Mouse (Mus musculus) lung, embryonic 14.5 days (tissue): Measurements from ENCODE around the gene Hic1. TPM values are rescaled to one million over a fixed set of nuclear protein-coding genes. Genes with fewer than 3 reads are reported as not detected.

Source experiments
- ATAC-seq: fragments of 200-750 bp; cut with Nextera tagmentation; 2 replicates; pipeline ENCODE4 v1.8.0; 2017; ENCODE audit warnings: mild to moderate bottlenecking, moderate TSS enrichment, moderate library complexity; ENCODE audit not compliant: insufficient read depth
- DNase-seq: peaks from one replicate; pipeline ENCODE4 v3.0.0-alpha.2; 2015
- H3K27ac ChIP-seq: fragments of 300-500 bp; sonication (generic); 2 replicates; pipeline ENCODE4 v1.5.1; 2014; ENCODE audit warnings: low read depth, mild to moderate bottlenecking, moderate library complexity
- H3K27me3 ChIP-seq: fragments of 300-500 bp; sonication (generic); 2 replicates; pipeline ENCODE4 v1.6.1; 2014; ENCODE audit warnings: low read length, control low read depth; ENCODE audit not compliant: insufficient read depth
- H3K36me3 ChIP-seq: fragments of 300-500 bp; sonication (generic); 2 replicates; pipeline ENCODE4 v1.6.1; 2014; ENCODE audit warnings: control low read depth; ENCODE audit not compliant: insufficient read depth
- H3K4me1 ChIP-seq: fragments of 300-500 bp; sonication (generic); 2 replicates; pipeline ENCODE4 v1.6.1; 2014; ENCODE audit warnings: antibody characterized with exemption, control low read depth; ENCODE audit not compliant: insufficient read depth
- H3K4me2 ChIP-seq: fragments of 300-500 bp; sonication (generic); 2 replicates; pipeline ENCODE4 v1.6.1; 2014; ENCODE audit warnings: mild to moderate bottlenecking
- H3K4me3 ChIP-seq: fragments of 300-500 bp; sonication (generic); 2 replicates; pipeline ENCODE4 v1.5.1; 2014; ENCODE audit warnings: low read depth, low read length
- H3K9ac ChIP-seq: fragments of 300-500 bp; sonication (generic); 2 replicates; pipeline ENCODE4 v1.6.1; 2014
- H3K9me3 ChIP-seq: fragments of 300-500 bp; sonication (generic); 2 replicates; pipeline ENCODE4 v1.6.1; 2016; ENCODE audit warnings: low read depth, low read length, control low read depth
- CTCF ChIP-seq: IDR thresholded peaks from 2 replicates; pipeline ENCODE4 v1.5.1; 2016; ENCODE audit warnings: antibody characterized with exemption, low read depth
- whole genome bisulfite sequencing: fragments of 180-500 bp; shearing (Covaris S2); extraction: QIAGEN DNeasy Blood & Tissue Kit; methylation state at CpG from one replicate; pipeline ENCODE4 v1.1.7; 2014; 5-methylcytosine and 5-hydroxymethylcytosine counted together
- polyA plus RNA-seq: library from polyadenylated mRNA; unstranded; fragments of >200 nt; fragmentation: Nextera tagmentation; extraction: Ambion mirVana; gene quantifications from 2 replicates; pipeline ENCODE4 v1.2.1, GENCODE M21; 2014

Gene Hic1
- polyA plus RNA-seq, result 14.0 and 15.6 TPM in 2 replicates

GRCm38 (mm10) chr11:75169405-75170080, at the start of gene Hic1:
Hic1 (minus strand) TSS chr11:75169519.
- 2% methylated on average over 23 of the region's 23 CpGs for WGBS
- Histone ChIP-seq H3K4me3 (peak within 1 kb of the TSS; percentile 77), H3K36me3 (peaks cover 32% of the 10 kb centered on the region), H3K27me3 (peaks cover 79% of the 10 kb centered on the region), H3K4me1 (peaks cover 2% of the 10 kb centered on the region), H3K9ac (peak within 1 kb of the TSS; percentile 91), H3K4me2 (peak within 1 kb of the TSS; percentile 76), H3K9me3 (no peaks in the 10 kb centered on the region), H3K27ac (peak within 1 kb of the TSS; percentile 95)
- no peak for ATAC-seq
- peak; percentile 69 for DNase-seq
- TF ChIP-seq CTCF, result no peak

- DNase-seq, result no peak
- Histone ChIP-seq H3K9me3 (no peaks in the 10 kb centered on the region), H3K27ac (peak overlapping the region; percentile 58; the same call in 1 of the 2 replicates), H3K9ac (peak overlapping the region; percentile 36; the same call in 1 of the 2 replicates), H3K36me3 (no peaks in the 10 kb centered on the region), H3K27me3 (no peaks in the 10 kb centered on the region), H3K4me3 (peak overlapping the region; percentile 29), H3K4me2 (peak overlapping the region; percentile 63), H3K4me1 (peaks cover 12% of the 10 kb centered on the region)
- 20% methylated on average over 13 of the region's 13 CpGs for WGBS
- ATAC-seq, result peak; percentile 42; the same call in 1 of the 2 replicates
- no peak for TF ChIP-seq CTCF
These were observed 45.0 kb upstream of the Hic1 start for GRCm38 (mm10) chr11:75214081-75214950.

- ATAC-seq (peak; percentile 51), DNase-seq (peak; percentile 48)
- 6% methylated on average over 34 of the region's 35 CpGs for WGBS
- no peak for TF ChIP-seq CTCF
- Histone ChIP-seq H3K27me3 (no peaks in the 10 kb centered on the region), H3K27ac (peak overlapping the region; percentile 58), H3K4me2 (peak overlapping the region; percentile 63), H3K4me3 (peak overlapping the region; percentile 29), H3K9me3 (no peaks in the 10 kb centered on the region), H3K4me1 (peaks cover 12% of the 10 kb centered on the region), H3K36me3 (no peaks in the 10 kb centered on the region), H3K9ac (peak overlapping the region; percentile 36)
These were observed 44.2 kb upstream of the Hic1 start for GRCm38 (mm10) chr11:75213372-75214080.

GRCm38 (mm10) chr11:75212876-75213275, 43.6 kb upstream of the Hic1 start:
- no peak for DNase-seq
- no peaks in the 10 kb centered on the region for H3K36me3 ChIP-seq
- no peaks in the 10 kb centered on the region for H3K9me3 ChIP-seq
- no peak overlapping the region for H3K9ac ChIP-seq
- H3K4me2 ChIP-seq, result no peak overlapping the region
- ATAC-seq, result no peak
- no peak for TF ChIP-seq CTCF
- H3K27ac ChIP-seq, result peak overlapping the region; percentile 65; the same call in 1 of the 2 replicates
- H3K27me3 ChIP-seq, result no peaks in the 10 kb centered on the region
- peaks cover 12% of the 10 kb centered on the region for H3K4me1 ChIP-seq
- WGBS, result 60% methylated on average over 3 of the region's 3 CpGs
- no peak overlapping the region for H3K4me3 ChIP-seq

- H3K27ac ChIP-seq, result peak overlapping the region; percentile 65; the same call in 1 of the 2 replicates
- no peaks in the 10 kb centered on the region for H3K36me3 ChIP-seq
- H3K9me3 ChIP-seq, result no peaks in the 10 kb centered on the region
- no peak for TF ChIP-seq CTCF
- no peak for DNase-seq
- H3K4me1 ChIP-seq, result peaks cover 12% of the 10 kb centered on the region
- 0 out of 2 replicates have a peak, but pooled peaks have one; percentile 16 for ATAC-seq
- H3K9ac ChIP-seq, result no peak overlapping the region
- H3K4me3 ChIP-seq, result no peak overlapping the region
- WGBS, result 58% methylated on average over 8 of the region's 8 CpGs
- H3K27me3 ChIP-seq, result no peaks in the 10 kb centered on the region
- no peak overlapping the region for H3K4me2 ChIP-seq
These were observed 42.8 kb upstream of the Hic1 start for GRCm38 (mm10) chr11:75212031-75212667.

GRCm38 (mm10) chr11:75210755-75211154, 41.4 kb upstream of the Hic1 start:
- Histone ChIP-seq H3K9ac (no peak overlapping the region), H3K4me1 (peaks cover 12% of the 10 kb centered on the region), H3K9me3 (no peaks in the 10 kb centered on the region), H3K4me2 (no peak overlapping the region), H3K27me3 (no peaks in the 10 kb centered on the region), H3K36me3 (no peaks in the 10 kb centered on the region), H3K4me3 (no peak overlapping the region), H3K27ac (no peak overlapping the region)
- no peak for TF ChIP-seq CTCF
- ATAC-seq (no peak), DNase-seq (no peak)
- 49% methylated on average over 6 of the region's 6 CpGs for WGBS
